Mouse (Mus musculus) G1E (cell line): ENCODE measurements around the gene Sap30bp.

Experiments used
- CTCF ChIP-seq: IDR thresholded peaks from 2 replicates; pipeline ENCODE4 v1.5.1; 2012; ENCODE audit warnings: low read depth, low read length, inconsistent platforms, mixed read lengths
- GATA1 ChIP-seq: IDR thresholded peaks from 2 replicates; pipeline ENCODE4 v1.6.1; 2012; ENCODE audit warnings: borderline replicate concordance, low read length, inconsistent platforms, mixed read lengths

- TF ChIP-seq GATA1 (no peak), CTCF (no peak)
Measured at GRCm38 (mm10) chr11:115970006-115970673, 37.1 kb downstream of the Sap30bp start.
